Mouse (Mus musculus): ENCODE data around the gene Nfe2l1. TPM values are rescaled to one million over a fixed set of nuclear protein-coding genes. Genes with fewer than 3 reads are reported as not detected.
"Not testable (repeated sequence)": the region's sequence is repeated elsewhere in the genome, so short reads cannot be mapped to it uniquely, and the experiment has no call there.

Gene Nfe2l1
- polyA plus RNA-seq, 1 experiment from 2014 or later = 39.7 TPM

DNA sequence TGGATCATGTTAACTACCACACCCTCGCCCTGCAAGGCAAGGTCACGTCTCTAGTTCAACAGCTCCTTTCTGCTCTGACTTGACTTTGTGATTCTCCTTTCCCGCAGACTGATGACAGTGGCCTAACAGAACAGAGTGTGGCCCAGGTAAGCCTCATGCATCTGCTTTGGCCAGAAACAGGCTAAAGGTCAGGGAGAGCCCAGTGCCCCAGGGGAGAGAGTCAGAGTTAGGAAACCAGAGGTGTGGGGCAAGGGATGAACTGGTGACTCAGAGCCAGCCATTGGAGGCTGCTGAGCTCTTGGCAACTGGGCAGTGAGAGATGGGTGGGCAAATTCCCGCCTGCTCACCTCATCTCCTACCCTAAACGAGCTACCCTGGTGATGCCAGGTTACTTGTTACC, 27.7 kb upstream of the Nfe2l1 start:
- 82% methylated on average over 5 of the region's 5 CpGs for WGBS
- no peak overlapping the region for H3K4me3 ChIP-seq (ENCODE audit: low read depth, low read length)
- H3K9ac ChIP-seq (replicated peaks; ENCODE audit: low read depth, low read length) = no peak overlapping the region
- H3K27me3 ChIP-seq (ENCODE audit: control insufficient read depth, insufficient read depth, low read length) = no peaks in the 10 kb centered on the region
- peaks cover 16% of the 10 kb centered on the region for H3K4me1 ChIP-seq (ENCODE audit: control insufficient read depth, insufficient read depth, low read length)
- H3K27ac ChIP-seq (ENCODE audit: low read depth, low read length) = no peak overlapping the region
- no peaks in the 10 kb centered on the region for H3K9me3 ChIP-seq (ENCODE audit: control insufficient read depth, low read length)
- H3K36me3 ChIP-seq (ENCODE audit: control insufficient read depth, insufficient read depth, low read length) = no peaks in the 10 kb centered on the region
- no peak for ATAC-seq (ENCODE audit: low read depth)
- H3K4me2 ChIP-seq (ENCODE audit: low read depth, low read length) = no peak overlapping the region

DNA sequence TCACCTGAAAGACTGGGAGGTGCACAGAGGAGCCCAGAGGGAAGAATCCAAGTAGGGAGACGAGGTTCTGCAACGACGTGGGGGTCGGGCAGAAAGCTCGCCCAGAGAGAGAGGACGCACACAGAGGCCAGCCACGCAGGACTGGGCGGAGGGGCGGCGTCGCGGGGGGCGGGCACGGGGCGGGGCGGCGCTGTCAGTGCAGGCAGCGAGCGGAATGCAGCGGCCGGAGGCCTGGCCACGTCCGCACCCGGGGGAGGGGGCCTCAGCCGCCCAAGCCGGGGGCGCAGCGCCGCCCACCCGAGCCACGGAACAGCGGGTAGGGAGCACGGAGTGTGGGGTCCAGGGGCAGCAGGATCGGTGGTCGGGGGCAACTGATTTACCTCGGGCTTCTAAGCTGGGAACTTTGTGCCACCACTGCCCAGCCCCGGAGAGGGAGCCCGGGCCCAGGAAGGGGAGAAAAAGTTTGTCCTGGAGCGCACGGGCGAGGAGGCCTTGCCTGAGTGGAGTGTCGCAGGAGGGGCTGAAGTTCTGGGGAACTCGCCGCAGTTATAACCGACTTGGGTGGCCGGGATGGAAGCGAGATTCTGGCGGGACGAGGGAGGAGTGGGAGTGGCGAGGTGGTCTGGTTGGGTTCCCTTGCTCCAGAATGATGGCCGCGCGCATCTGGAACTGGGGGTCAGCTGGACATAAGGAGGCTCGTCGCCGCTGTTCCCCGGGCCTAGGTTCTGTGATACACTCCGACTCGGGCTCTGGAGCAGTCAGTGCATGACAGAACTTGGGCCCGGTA, 20.1 kb upstream of the Nfe2l1 start, which contains the start of gene Copz2:
Gene Copz2 (plus strand): TSS at position 190 of the 787 bp plus-strand sequence.
- H3K4me1 ChIP-seq (ENCODE audit: control insufficient read depth, insufficient read depth, low read length) = 0 out of 2 replicates have a peak, but pooled peaks cover 6% of the 10 kb centered on the region
- no peaks in the 10 kb centered on the region for H3K27me3 ChIP-seq (ENCODE audit: control insufficient read depth, insufficient read depth, low read length)
- H3K4me2 ChIP-seq (ENCODE audit: low read depth, low read length) = peak within 1 kb of the TSS; percentile 60
- H3K27ac ChIP-seq (ENCODE audit: low read depth, low read length) = no peak within 1 kb of the TSS
- no peak for ATAC-seq (ENCODE audit: low read depth)
- no peaks in the 10 kb centered on the region for H3K36me3 ChIP-seq (ENCODE audit: control insufficient read depth, insufficient read depth, low read length)
- no peaks in the 10 kb centered on the region for H3K9me3 ChIP-seq (ENCODE audit: control insufficient read depth, low read length)
- peak within 1 kb of the TSS; percentile 31 for H3K4me3 ChIP-seq (ENCODE audit: low read depth, low read length)
- H3K9ac ChIP-seq (replicated peaks; ENCODE audit: low read depth, low read length) = peak within 1 kb of the TSS; percentile 37
- 2% methylated on average over 56 of the region's 60 CpGs for WGBS

DNA sequence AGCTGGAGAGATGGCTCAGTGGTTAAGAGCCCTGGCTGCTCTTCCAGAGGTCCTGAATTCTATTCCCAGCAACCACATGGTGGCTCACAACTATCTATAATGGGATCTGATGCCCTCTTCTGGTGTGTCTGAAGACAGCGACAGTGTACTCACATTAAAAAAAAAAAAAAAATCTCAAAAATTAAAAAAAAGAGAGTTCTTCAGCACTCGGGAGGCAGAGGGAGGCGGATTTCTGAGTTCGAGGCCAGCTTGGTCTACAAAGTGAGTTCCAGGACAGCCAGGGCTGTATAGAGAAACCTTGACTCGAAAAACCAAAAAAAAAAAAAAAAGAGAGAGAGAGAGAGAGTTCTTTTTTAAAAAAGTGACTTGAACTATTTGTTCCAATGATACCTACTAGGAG, 19.4 kb upstream of the Nfe2l1 start:
- not testable (repeated sequence) for H3K9me3 ChIP-seq (ENCODE audit: control insufficient read depth, low read length); ATAC-seq (ENCODE audit: low read depth); H3K36me3 ChIP-seq (ENCODE audit: control insufficient read depth, insufficient read depth, low read length); H3K9ac ChIP-seq (replicated peaks; ENCODE audit: low read depth, low read length); H3K4me3 ChIP-seq (ENCODE audit: low read depth, low read length); H3K4me1 ChIP-seq (ENCODE audit: control insufficient read depth, insufficient read depth, low read length); H3K27ac ChIP-seq (ENCODE audit: low read depth, low read length); H3K27me3 ChIP-seq (ENCODE audit: control insufficient read depth, insufficient read depth, low read length)
- H3K4me2 ChIP-seq (ENCODE audit: low read depth, low read length) = peak overlapping the region; percentile 60; the same call in 1 of the 2 replicates
- WGBS = 79% methylated on average over 5 of the region's 5 CpGs

DNA sequence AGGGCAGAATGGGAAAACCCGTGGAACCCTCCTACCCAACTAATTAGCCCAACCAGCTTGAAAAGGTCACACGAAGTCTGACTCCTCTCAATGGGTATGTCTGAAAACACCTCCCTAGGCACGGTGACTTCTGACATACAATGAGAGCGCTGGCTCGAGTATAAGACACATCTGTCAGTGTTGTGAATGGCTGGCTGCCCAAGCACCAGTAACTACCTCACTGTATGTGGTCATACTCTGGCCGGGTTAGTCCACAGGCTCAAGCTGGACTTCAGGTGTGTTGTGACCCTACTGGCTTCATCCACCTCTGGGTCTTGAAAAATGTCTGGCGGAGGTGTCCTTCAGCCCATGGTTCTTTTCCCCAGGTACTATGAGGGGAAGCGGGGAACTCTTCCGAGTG, 18.9 kb upstream of the Nfe2l1 start:
- ATAC-seq (ENCODE audit: low read depth) = no peak
- H3K9ac ChIP-seq (replicated peaks; ENCODE audit: low read depth, low read length) = no peak overlapping the region
- H3K4me3 ChIP-seq (ENCODE audit: low read depth, low read length) = no peak overlapping the region
- H3K4me1 ChIP-seq (ENCODE audit: control insufficient read depth, insufficient read depth, low read length) = 0 out of 2 replicates have a peak, but pooled peaks cover 6% of the 10 kb centered on the region
- H3K9me3 ChIP-seq (ENCODE audit: control insufficient read depth, low read length) = no peaks in the 10 kb centered on the region
- 60% methylated on average over 9 of the region's 9 CpGs for WGBS
- H3K27me3 ChIP-seq (ENCODE audit: control insufficient read depth, insufficient read depth, low read length) = no peaks in the 10 kb centered on the region
- no peaks in the 10 kb centered on the region for H3K36me3 ChIP-seq (ENCODE audit: control insufficient read depth, insufficient read depth, low read length)
- no peak overlapping the region for H3K4me2 ChIP-seq (ENCODE audit: low read depth, low read length)
- H3K27ac ChIP-seq (ENCODE audit: low read depth, low read length) = no peak overlapping the region

DNA sequence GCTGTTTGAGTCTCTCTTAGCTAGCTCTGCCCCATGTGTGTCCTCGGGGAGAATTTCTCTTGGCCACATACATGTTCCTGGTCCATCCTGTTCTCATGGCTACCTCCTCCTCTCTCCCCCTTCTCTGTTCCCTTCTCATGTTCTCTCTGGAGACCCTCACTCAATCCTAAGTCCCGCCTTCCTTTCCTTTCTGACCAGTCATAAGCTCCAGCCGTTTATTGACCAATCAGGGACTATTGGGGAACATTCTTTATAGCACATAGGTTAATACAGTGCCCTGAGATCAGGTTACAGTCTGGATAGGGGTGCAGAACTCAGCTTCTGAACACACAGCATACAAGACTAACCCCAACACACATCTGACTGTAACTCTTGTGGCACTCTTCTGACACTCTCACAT, 17.5 kb upstream of the Nfe2l1 start:
- WGBS = 53% methylated on average over 3 of the region's 3 CpGs
- H3K4me1 ChIP-seq (ENCODE audit: control insufficient read depth, insufficient read depth, low read length) = 0 out of 2 replicates have a peak, but pooled peaks cover 6% of the 10 kb centered on the region
- no peak overlapping the region for H3K4me3 ChIP-seq (ENCODE audit: low read depth, low read length)
- no peak overlapping the region for H3K9ac ChIP-seq (replicated peaks; ENCODE audit: low read depth, low read length)
- no peaks in the 10 kb centered on the region for H3K27me3 ChIP-seq (ENCODE audit: control insufficient read depth, insufficient read depth, low read length)
- H3K9me3 ChIP-seq (ENCODE audit: control insufficient read depth, low read length) = no peaks in the 10 kb centered on the region
- ATAC-seq (ENCODE audit: low read depth) = no peak
- H3K36me3 ChIP-seq (ENCODE audit: control insufficient read depth, insufficient read depth, low read length) = no peaks in the 10 kb centered on the region
- no peak overlapping the region for H3K4me2 ChIP-seq (ENCODE audit: low read depth, low read length)
- no peak overlapping the region for H3K27ac ChIP-seq (ENCODE audit: low read depth, low read length)

DNA sequence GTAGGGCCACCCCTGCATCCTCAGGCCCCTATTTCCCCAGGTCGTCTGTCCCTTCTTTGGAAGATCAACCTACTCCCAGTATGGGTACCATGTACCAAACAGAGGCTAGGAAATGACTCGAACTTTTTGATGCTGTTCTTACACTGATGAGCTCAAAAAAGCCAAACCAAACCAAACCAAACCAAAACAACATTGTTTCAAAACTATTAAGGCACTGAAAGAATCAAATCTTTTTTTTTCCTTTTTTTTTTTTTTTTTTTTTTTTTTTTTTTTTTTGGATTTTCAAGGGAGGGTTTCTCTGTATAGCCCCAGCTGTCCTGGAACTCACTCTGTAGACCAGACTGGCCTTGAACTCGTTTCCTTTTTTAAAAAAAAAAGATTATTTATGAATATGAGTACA, 13.9 kb upstream of the Nfe2l1 start:
- H3K9me3 ChIP-seq (ENCODE audit: control insufficient read depth, low read length) = no peaks in the 10 kb centered on the region
- 66% methylated on average over 3 of the region's 3 CpGs for WGBS
- no peak overlapping the region for H3K4me3 ChIP-seq (ENCODE audit: low read depth, low read length)
- ATAC-seq (ENCODE audit: low read depth) = no peak
- H3K4me2 ChIP-seq (ENCODE audit: low read depth, low read length) = no peak overlapping the region
- no peak overlapping the region for H3K27ac ChIP-seq (ENCODE audit: low read depth, low read length)
- H3K36me3 ChIP-seq (ENCODE audit: control insufficient read depth, insufficient read depth, low read length) = no peaks in the 10 kb centered on the region
- H3K4me1 ChIP-seq (ENCODE audit: control insufficient read depth, insufficient read depth, low read length) = no peaks in the 10 kb centered on the region
- H3K27me3 ChIP-seq (ENCODE audit: control insufficient read depth, insufficient read depth, low read length) = no peaks in the 10 kb centered on the region
- H3K9ac ChIP-seq (replicated peaks; ENCODE audit: low read depth, low read length) = no peak overlapping the region

DNA sequence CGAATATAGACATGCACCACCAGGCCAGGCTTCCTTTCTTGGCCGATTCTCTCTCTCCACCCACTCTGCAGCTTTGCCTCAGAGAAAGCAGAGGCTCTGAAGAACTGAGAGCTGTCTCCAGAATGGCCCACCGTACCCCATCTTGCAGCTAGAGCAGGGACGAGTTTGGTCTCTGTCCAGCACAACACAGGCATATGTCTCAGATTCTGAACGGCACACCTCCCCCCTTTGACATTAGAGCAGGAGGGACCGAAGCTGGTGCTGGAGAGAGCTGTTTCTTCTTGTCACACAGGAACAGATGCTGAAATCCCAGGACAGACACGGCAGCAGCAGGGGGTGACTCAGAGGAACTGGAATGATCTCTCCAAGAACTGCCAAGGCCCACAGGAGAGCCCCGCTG, 10.5 kb upstream of the Nfe2l1 start:
- Histone ChIP-seq H3K9me3 (ENCODE audit: control insufficient read depth, low read length) (no peaks in the 10 kb centered on the region), H3K36me3 (ENCODE audit: control insufficient read depth, insufficient read depth, low read length) (no peaks in the 10 kb centered on the region), H3K4me2 (ENCODE audit: low read depth, low read length) (no peak overlapping the region), H3K4me3 (ENCODE audit: low read depth, low read length) (no peak overlapping the region), H3K9ac (replicated peaks; ENCODE audit: low read depth, low read length) (no peak overlapping the region), H3K27ac (ENCODE audit: low read depth, low read length) (no peak overlapping the region), H3K4me1 (ENCODE audit: control insufficient read depth, insufficient read depth, low read length) (no peaks in the 10 kb centered on the region), H3K27me3 (ENCODE audit: control insufficient read depth, insufficient read depth, low read length) (no peaks in the 10 kb centered on the region)
- 58% methylated on average over 8 of the region's 8 CpGs for WGBS
- ATAC-seq (ENCODE audit: low read depth) = no peak

DNA sequence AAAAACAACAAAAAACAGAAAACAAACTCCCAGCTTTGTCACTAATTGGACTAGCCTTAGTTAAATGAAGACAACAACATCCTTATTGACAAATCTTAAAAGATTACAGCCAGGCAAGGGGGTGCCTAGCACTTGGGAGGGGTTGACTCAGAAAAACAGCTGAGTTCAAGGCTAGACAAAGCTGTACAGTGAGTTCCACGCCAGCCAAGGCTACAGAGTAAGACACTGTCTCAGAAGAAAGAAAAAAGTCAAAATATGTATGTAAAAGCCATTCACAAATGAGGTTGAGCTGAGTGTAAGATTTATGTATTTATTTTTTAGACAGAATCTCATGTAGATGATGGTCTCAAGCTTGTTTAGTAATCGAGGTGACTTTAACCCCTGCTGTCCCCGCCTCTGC, 10.1 kb upstream of the Nfe2l1 start:
- Histone ChIP-seq H3K9me3 (ENCODE audit: control insufficient read depth, low read length) (no peaks in the 10 kb centered on the region), H3K4me1 (ENCODE audit: control insufficient read depth, insufficient read depth, low read length) (no peaks in the 10 kb centered on the region), H3K27ac (ENCODE audit: low read depth, low read length) (no peak overlapping the region), H3K27me3 (ENCODE audit: control insufficient read depth, insufficient read depth, low read length) (no peaks in the 10 kb centered on the region), H3K4me3 (ENCODE audit: low read depth, low read length) (no peak overlapping the region), H3K36me3 (ENCODE audit: control insufficient read depth, insufficient read depth, low read length) (no peaks in the 10 kb centered on the region), H3K9ac (replicated peaks; ENCODE audit: low read depth, low read length) (no peak overlapping the region), H3K4me2 (ENCODE audit: low read depth, low read length) (no peak overlapping the region)
- WGBS = 87% methylated on average over 3 of the region's 3 CpGs
- no peak for ATAC-seq (ENCODE audit: low read depth)

DNA sequence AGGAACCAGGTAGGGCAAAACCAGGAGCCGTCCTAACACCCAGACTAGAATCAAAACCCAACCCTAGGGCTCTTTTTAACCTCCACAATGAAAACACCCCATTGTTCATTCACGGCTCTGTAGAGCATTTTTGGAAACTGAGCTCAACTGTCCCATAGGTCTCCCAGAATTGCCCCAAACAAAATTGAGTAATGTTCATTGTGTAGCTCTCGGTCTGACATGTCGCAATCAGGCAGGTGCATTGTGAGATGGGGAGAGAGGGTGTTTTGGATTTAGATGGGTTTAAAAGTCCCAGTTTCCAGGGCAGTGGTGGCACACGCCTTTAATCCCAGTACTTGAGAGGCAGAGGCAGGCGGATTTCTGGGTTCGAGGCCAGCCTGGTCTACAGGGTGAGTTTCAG, 9.7 kb upstream of the Nfe2l1 start:
- Histone ChIP-seq H3K4me1 (ENCODE audit: control insufficient read depth, insufficient read depth, low read length) (no peaks in the 10 kb centered on the region), H3K4me2 (ENCODE audit: low read depth, low read length) (no peak overlapping the region), H3K9ac (replicated peaks; ENCODE audit: low read depth, low read length) (no peak overlapping the region), H3K27me3 (ENCODE audit: control insufficient read depth, insufficient read depth, low read length) (no peaks in the 10 kb centered on the region), H3K27ac (ENCODE audit: low read depth, low read length) (no peak overlapping the region), H3K4me3 (ENCODE audit: low read depth, low read length) (no peak overlapping the region), H3K9me3 (ENCODE audit: control insufficient read depth, low read length) (no peaks in the 10 kb centered on the region), H3K36me3 (ENCODE audit: control insufficient read depth, insufficient read depth, low read length) (no peaks in the 10 kb centered on the region)
- ATAC-seq (ENCODE audit: low read depth) = no peak
- 78% methylated on average over 7 of the region's 7 CpGs for WGBS

Measured in neural tube, embryonic 14.5 days (tissue).